Comparison of ENCODE assay signal across 8 mouse cellular contexts in the genomic region with DNA sequence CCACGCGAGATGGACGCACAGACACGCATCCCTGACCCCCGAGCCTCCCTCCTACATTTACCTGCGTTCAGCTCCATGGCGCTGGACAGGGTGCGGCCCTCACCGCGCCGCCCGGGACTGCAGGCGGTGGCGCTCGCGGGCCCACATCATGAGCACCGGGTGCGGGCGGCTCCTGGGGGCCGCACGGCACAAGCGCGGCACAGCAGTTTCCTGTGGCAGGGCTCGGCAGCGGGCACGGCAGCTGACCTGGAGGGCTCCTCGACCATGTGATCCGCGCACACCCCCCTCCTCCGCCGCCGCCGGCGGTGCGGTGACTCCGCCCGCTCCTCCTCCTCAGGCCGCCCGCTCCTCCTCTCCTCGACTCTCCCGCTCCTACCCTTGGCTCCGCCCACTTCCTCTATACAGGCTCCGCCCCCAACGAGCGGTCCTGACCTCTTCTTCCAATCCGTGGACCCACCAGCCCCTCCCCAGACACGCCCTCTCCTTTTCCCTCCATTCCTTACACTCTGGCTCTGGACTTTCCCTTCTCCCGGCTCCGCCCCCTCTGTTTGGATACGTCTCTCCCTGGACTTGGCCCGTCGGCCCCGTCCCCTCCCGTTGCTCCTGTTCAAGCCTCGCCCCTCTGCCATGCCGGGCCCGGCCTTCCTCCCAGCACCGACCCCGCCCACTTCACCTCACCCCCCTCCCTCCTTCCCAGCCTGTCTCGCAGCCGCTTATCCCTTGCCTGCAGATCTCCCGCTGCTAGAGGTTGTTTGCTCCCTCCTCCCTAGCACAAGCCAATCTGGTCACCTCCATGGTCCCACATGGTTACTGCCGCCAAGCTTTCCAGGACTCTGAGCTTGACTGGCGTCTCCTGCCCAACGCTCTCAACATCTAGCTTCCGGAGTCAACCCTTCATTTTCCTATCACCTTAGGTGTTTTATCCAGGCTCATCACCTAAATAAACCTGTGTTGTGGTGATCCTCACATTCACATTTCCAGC. TPM values are rescaled to one million over a fixed set of nuclear protein-coding genes. Genes with fewer than 3 reads are reported as not detected.
A peak's percentile ranks its signal among the peaks of the same experiment; 100 is the strongest.
DNase-seq lines count a peak whose midpoint lies in the region; ATAC-seq lines count a peak whose summit lies in the region.

A gene (minus strand): TSS at position 378 of the 982 bp plus-strand sequence.

- intact Hi-C loops in gastrocnemius, postnatal 14 days (cut with DNase I; ENCODE audit: low total_unique reads), result no loop called here
- intact Hi-C loops in left cerebral cortex, postnatal 10 days (cut with DNase I), result no loop called here

- DNase-seq in adrenal gland, adult (ENCODE audit: inconsistent age in 2 of 2, low spot score in 1 of 2), result peak; percentile 100
- DNase-seq in embryo, embryonic 10.5 days (ENCODE audit: low spot score), result peak; percentile 100
- peak; percentile 99 for DNase-seq in gastrocnemius, postnatal 14 days
- DNase-seq in left cerebral cortex, postnatal 10 days (ENCODE audit: extremely low spot score in 1 of 2, low spot score in 2 of 2), result peak; percentile 96 to 100
- DNase-seq in right cerebral cortex, postnatal 25 days, result peak; percentile 97
- DNase-seq in urinary bladder, postnatal 4 days (ENCODE audit: low spot score in 2 of 2), result peak; percentile 99 to 100

- peak; percentile 77 for ATAC-seq in inflammation-experienced regulatory T-cells, adult 6 months
- peak; percentile 81 for ATAC-seq in megakaryocyte-erythroid progenitor cell, adult 5-6 weeks (replicated peaks; ENCODE audit: low FRiP score, low TSS enrichment, poor library complexity, severe bottlenecking)

RNA-seq across cellular contexts. Expression of the gene that starts here (rescaled TPM):
- 10 to 100 TPM; 48.8 to 50.8 TPM for total RNA-seq in gastrocnemius, postnatal 14 days (2021)
- polyA plus RNA-seq in inflammation-experienced regulatory T-cells, adult 6 months (2017; shearing (Covaris generic)), result 10 to 100 TPM in 2 of 3 experiments, 1 to 10 TPM in 1; 8.5 to 15.0 (median 13.0) TPM
- total RNA-seq in left cerebral cortex, postnatal 10 days (2021), result 10 to 100 TPM; 50.1 to 57.3 TPM
- 10.4 and 12.6 TPM in 2 replicates for total RNA-seq in megakaryocyte-erythroid progenitor cell, adult 5-6 weeks (2014; fragmentation: Nextera tagmentation)
- 10.6 and 15.5 TPM in 2 replicates for total RNA-seq in megakaryocyte-erythroid progenitor cell, adult 5-6 weeks (2017)

Comparison
In these comparisons a context has a peak if more than half of its experiments do, and no peak if none do; other contexts are left out.
1. Peak in every context shown above with its lines: DNase-seq and ATAC-seq.